Mouse (Mus musculus) hindbrain, embryonic 14.5 days (tissue): ENCODE measurements at regions not wholly inside any gene's neighbourhood (a gene's known extent, or its start where the extent isn't known, plus 50 kb on each side); places are given as distances from the start of the nearest gene placed in this dataset.
A peak's percentile ranks its signal among the peaks of the same experiment; 100 is the strongest.

Experiments
- ATAC-seq: fragments of 200-750 bp; cut with Nextera tagmentation; 2 replicates; pipeline ENCODE4 v1.8.0; 2017; ENCODE audit warnings: moderate number of reproducible peaks, mild to moderate bottlenecking, moderate TSS enrichment, moderate library complexity; ENCODE audit not compliant: low FRiP score
- DNase-seq: peaks from one replicate; pipeline ENCODE4 v3.0.0-alpha.2; 2015; ENCODE audit warnings: low spot score
- H3K27ac ChIP-seq: fragments of 300-500 bp; sonication (generic); 2 replicates; pipeline ENCODE4 v1.5.1; 2014; ENCODE audit warnings: mild to moderate bottlenecking, moderate library complexity
- H3K27me3 ChIP-seq: fragments of 300-500 bp; sonication (generic); 2 replicates; pipeline ENCODE4 v1.6.1; 2014; ENCODE audit warnings: mild to moderate bottlenecking, low read length, mixed read lengths; ENCODE audit not compliant: control insufficient read depth, insufficient read depth
- H3K36me3 ChIP-seq: fragments of 300-500 bp; sonication (generic); replicated peaks from 2 replicates; pipeline ENCODE4 v1.6.1; 2014; ENCODE audit not compliant: control insufficient read depth, insufficient read depth
- H3K4me1 ChIP-seq: fragments of 300-500 bp; sonication (generic); replicated peaks from 2 replicates; pipeline ENCODE4 v1.6.1; 2014; ENCODE audit warnings: antibody characterized with exemption, low read length, mixed read lengths; ENCODE audit not compliant: control insufficient read depth, insufficient read depth
- H3K4me2 ChIP-seq: fragments of 300-500 bp; sonication (generic); replicated peaks from 2 replicates; pipeline ENCODE4 v1.6.1; 2014; ENCODE audit warnings: mild to moderate bottlenecking, moderate library complexity
- H3K4me3 ChIP-seq: fragments of 300-500 bp; sonication (generic); replicated peaks from 2 replicates; pipeline ENCODE4 v1.5.1; 2014; ENCODE audit warnings: mild to moderate bottlenecking, low read length
- H3K9ac ChIP-seq: fragments of 300-500 bp; sonication (generic); 2 replicates; pipeline ENCODE4 v1.6.1; 2014
- H3K9me3 ChIP-seq: fragments of 300-500 bp; sonication (generic); 2 replicates; pipeline ENCODE4 v1.6.1; 2016; ENCODE audit warnings: low read length; ENCODE audit not compliant: control insufficient read depth
- WGBS: fragments of 180-500 bp; shearing (Covaris S2); extraction: QIAGEN DNeasy Blood & Tissue Kit; methylation state at CpG from one replicate; pipeline ENCODE4 v1.1.7; 2014; 5-methylcytosine and 5-hydroxymethylcytosine counted together

GRCm38 (mm10) chr4:55134339-55134738 lies 189.5 kb downstream of the Zfp462 start:
- no peak overlapping the region for H3K9ac ChIP-seq
- no peaks in the 10 kb centered on the region for H3K27me3 ChIP-seq
- no peaks in the 10 kb centered on the region for H3K9me3 ChIP-seq
- no peak overlapping the region for H3K4me3 ChIP-seq
- H3K27ac ChIP-seq: no peak overlapping the region
- ATAC-seq (no peak), DNase-seq (no peak)
- H3K4me2 ChIP-seq: no peak overlapping the region
- WGBS: 98% methylated on average over 4 of the region's 4 CpGs
- H3K4me1 ChIP-seq: peaks cover 7% of the 10 kb centered on the region; the same call in 1 of the 2 replicates
- H3K36me3 ChIP-seq: no peaks in the 10 kb centered on the region

GRCm38 (mm10) chr4:55134791-55135190 lies 189.9 kb downstream of the Zfp462 start:
- Histone ChIP-seq H3K27me3 (no peaks in the 10 kb centered on the region), H3K27ac (no peak overlapping the region), H3K4me2 (no peak overlapping the region), H3K9me3 (no peaks in the 10 kb centered on the region), H3K36me3 (no peaks in the 10 kb centered on the region), H3K9ac (no peak overlapping the region), H3K4me3 (no peak overlapping the region), H3K4me1 (peaks cover 7% of the 10 kb centered on the region; the same call in 1 of the 2 replicates)
- 65% methylated on average over 4 of the region's 4 CpGs for WGBS
- no peak for DNase-seq
- ATAC-seq: no peak

DNA sequence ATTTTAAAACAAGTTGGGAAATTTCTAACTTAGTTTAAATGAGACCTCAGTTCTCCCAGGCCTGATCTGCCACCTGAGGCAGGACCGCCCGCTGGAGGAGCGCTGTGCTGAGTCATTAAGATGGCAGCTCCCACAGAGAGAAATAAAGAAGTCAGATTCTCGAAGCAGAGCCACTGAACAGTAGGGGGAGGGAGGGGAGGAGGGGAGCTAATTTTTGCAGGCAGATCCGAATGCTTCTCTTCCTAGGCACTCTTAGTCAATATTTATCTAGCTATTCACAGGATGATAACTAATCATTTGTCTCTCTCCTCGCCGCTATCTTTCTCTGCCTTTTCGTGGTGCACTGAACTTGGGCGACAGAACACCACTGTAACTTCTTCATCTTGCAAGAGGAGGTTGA lies 191.4 kb downstream of the Zfp462 start:
- ATAC-seq: peak; percentile 69; the same call in 1 of the 2 replicates
- Histone ChIP-seq H3K27me3 (no peaks in the 10 kb centered on the region), H3K4me1 (peaks cover 7% of the 10 kb centered on the region; the same call in 1 of the 2 replicates), H3K4me3 (no peak overlapping the region), H3K4me2 (no peak overlapping the region), H3K9me3 (no peaks in the 10 kb centered on the region), H3K36me3 (no peaks in the 10 kb centered on the region), H3K9ac (no peak overlapping the region), H3K27ac (no peak overlapping the region)
- 7% methylated on average over 9 of the region's 9 CpGs for WGBS
- DNase-seq: peak; percentile 47

DNA sequence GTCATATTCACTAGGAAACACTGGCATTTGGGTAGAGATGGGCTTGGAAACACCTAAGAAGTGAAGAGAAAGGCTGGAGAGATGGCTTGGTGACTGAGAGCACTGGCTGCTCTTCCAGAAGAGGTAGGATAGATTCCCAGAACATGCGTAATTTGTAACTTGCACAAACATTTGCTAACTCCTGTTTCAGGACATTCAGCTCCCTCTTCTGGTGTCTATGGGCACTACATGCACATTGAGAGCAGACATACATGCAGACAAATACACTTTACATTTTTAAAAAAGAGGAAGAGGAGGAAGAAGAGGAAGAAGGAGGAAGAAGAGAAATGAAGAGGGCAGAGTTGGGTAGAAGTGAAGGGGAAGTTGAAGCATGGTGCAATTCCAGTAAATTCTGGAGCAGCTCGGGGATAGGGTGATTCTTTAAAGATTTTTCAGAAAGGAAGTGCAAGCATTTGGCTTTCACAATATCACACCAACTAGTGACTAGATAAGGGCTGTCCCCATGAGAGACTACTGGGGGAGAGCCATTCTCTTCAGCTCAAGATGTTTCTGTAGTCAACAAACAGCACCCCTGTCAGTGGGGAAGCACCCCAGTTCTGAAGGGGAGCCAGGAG lies 193.0 kb downstream of the Zfp462 start:
- Histone ChIP-seq H3K9ac (no peak overlapping the region), H3K36me3 (no peaks in the 10 kb centered on the region), H3K27me3 (no peaks in the 10 kb centered on the region), H3K27ac (no peak overlapping the region), H3K4me2 (no peak overlapping the region), H3K4me1 (peaks cover 7% of the 10 kb centered on the region; the same call in 1 of the 2 replicates), H3K4me3 (no peak overlapping the region), H3K9me3 (no peaks in the 10 kb centered on the region)
- no peak for DNase-seq
- WGBS: 88% methylated on average over 2 of the region's 2 CpGs
- ATAC-seq: no peak

GRCm38 (mm10) chr4:55141317-55141716 lies 196.5 kb downstream of the Zfp462 start:
- no peaks in the 10 kb centered on the region for H3K9me3 ChIP-seq
- no peaks in the 10 kb centered on the region for H3K27me3 ChIP-seq
- H3K9ac ChIP-seq: no peak overlapping the region
- peaks cover 6% of the 10 kb centered on the region; the same call in 1 of the 2 replicates for H3K4me1 ChIP-seq
- no peak overlapping the region for H3K27ac ChIP-seq
- H3K4me2 ChIP-seq: no peak overlapping the region
- H3K4me3 ChIP-seq: no peak overlapping the region
- no peaks in the 10 kb centered on the region for H3K36me3 ChIP-seq
- ATAC-seq (no peak), DNase-seq (no peak)

DNA sequence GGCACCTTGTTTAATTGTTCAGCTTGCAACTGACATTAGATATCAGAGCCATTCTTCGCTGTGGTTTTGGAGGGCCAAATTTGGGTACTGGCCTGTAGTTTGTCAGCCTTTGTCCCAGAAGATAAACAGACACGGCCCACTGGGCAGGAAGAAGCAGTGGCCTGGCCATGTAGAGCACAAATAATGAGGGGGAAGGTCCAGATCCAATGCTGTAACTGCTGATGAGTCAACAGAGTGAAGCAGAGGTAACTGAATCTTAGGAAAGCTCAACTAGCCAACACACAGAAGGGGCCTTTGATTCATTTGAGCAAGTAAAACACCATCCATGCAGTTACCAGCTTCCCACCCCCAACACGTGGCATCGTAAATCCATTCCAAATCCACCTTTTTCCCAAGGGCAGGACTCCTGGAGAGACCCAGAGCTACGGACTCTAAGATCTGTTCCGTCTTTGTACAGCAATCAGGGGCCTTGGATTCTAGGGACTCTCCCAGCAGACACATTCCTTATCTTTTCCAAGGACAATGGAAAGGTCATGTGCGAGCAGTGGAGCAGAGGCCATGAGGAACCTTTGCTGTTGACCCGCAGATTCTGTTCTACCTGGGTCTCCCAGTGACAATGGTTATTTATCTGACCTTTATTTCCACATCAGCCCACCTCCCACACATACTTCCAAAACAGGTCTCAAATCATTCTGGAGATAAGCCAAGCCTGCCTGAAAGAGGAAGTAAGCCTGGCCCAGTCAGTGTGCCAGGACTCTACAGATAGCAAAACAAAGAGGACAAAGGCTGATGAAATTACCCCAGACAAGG lies 197.3 kb downstream of the Zfp462 start:
- no peaks in the 10 kb centered on the region for H3K9me3 ChIP-seq
- DNase-seq: no peak
- no peaks in the 10 kb centered on the region for H3K36me3 ChIP-seq
- no peak overlapping the region for H3K9ac ChIP-seq
- no peak overlapping the region for H3K4me3 ChIP-seq
- H3K27me3 ChIP-seq: no peaks in the 10 kb centered on the region
- 76% methylated on average over 8 of the region's 8 CpGs for WGBS
- ATAC-seq: no peak
- H3K27ac ChIP-seq: no peak overlapping the region
- H3K4me2 ChIP-seq: no peak overlapping the region
- no peaks in the 10 kb centered on the region for H3K4me1 ChIP-seq

GRCm38 (mm10) chr4:55143400-55143799 lies 198.6 kb downstream of the Zfp462 start:
- H3K4me2 ChIP-seq: no peak overlapping the region
- H3K4me3 ChIP-seq: no peak overlapping the region
- no peaks in the 10 kb centered on the region for H3K36me3 ChIP-seq
- no peak overlapping the region for H3K9ac ChIP-seq
- H3K27me3 ChIP-seq: no peaks in the 10 kb centered on the region
- ATAC-seq (no peak), DNase-seq (no peak)
- H3K27ac ChIP-seq: no peak overlapping the region
- H3K4me1 ChIP-seq: no peaks in the 10 kb centered on the region
- no peaks in the 10 kb centered on the region for H3K9me3 ChIP-seq

- H3K36me3 ChIP-seq: no peaks in the 10 kb centered on the region
- H3K4me1 ChIP-seq: no peaks in the 10 kb centered on the region
- H3K4me3 ChIP-seq: no peak overlapping the region
- no peak overlapping the region for H3K4me2 ChIP-seq
- H3K27me3 ChIP-seq: no peaks in the 10 kb centered on the region
- ATAC-seq (no peak), DNase-seq (no peak)
- H3K9ac ChIP-seq: no peak overlapping the region
- H3K9me3 ChIP-seq: no peaks in the 10 kb centered on the region
- no peak overlapping the region for H3K27ac ChIP-seq
- 13% methylated on average over 1 of the region's 1 CpGs for WGBS
Observed at GRCm38 (mm10) chr4:55144995-55145394, 200.1 kb downstream of the Zfp462 start.

DNA sequence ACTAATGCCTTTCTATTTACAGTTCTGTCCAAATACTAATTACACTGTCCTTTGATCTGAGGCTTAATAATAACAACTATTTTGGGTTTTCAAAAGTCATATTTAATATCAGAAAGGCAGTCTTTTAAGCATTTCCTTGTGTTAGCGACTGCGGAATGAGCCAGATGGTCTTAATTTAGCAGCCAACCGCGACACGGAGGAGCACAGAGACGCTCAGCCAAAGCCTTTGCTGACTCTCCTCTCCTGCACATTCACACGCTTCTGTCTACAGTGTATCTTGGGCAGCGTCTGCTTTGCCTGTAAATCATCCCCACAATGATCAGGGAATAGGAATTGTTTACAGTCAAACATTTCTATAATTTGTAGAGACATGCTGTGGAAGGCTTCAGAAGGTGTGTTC lies 201.1 kb downstream of the Zfp462 start:
- DNase-seq (no peak), ATAC-seq (no peak)
- H3K9ac ChIP-seq: no peak overlapping the region
- no peaks in the 10 kb centered on the region for H3K27me3 ChIP-seq
- no peak overlapping the region for H3K4me3 ChIP-seq
- H3K36me3 ChIP-seq: no peaks in the 10 kb centered on the region
- 37% methylated on average over 8 of the region's 8 CpGs for WGBS
- H3K4me2 ChIP-seq: no peak overlapping the region
- no peaks in the 10 kb centered on the region for H3K4me1 ChIP-seq
- H3K9me3 ChIP-seq: no peaks in the 10 kb centered on the region
- H3K27ac ChIP-seq: peak overlapping the region; percentile 24; the same call in 1 of the 2 replicates
